Mouse (Mus musculus) NIH3T3 (cell line): ENCODE measurements around the gene Dock2.

Source experiments
- DNase-seq: peaks from one replicate; pipeline ENCODE4 v3.0.0-alpha.2; 2012; ENCODE audit warnings: low read depth

Gene Dock2

DNA sequence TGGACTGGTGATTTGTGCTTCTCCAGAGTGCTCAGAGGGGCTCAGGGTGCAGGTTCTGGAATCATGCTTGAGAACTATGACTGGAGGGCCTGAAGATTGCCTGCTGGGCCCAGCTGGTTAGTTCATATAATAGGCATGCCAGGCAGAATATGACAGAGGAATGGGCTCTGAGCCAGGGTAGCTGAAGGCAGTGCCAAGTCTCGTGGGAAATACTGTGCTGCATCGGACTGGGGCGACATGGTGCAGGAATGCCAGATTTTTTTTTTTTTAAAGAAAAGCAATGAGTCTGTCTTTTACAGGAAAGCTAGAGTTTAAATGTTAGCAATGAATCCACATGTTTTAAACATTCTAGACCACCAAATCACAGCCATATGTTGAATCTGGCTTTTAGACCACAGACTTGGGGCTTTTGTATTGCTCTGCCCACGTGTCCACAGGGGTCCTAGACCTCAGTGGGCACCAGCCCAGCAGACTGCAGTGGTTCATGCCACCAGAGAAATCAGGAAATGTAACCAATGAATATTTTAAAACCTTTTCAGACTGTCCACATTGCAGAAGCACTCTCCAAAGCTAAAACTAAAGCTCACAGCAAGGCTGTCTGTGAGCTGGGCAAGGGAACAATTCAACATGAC lies 435.3 kb downstream of the Dock2 start:
- peak; percentile 3 for DNase-seq

GRCm38 (mm10) chr11:34344310-34344709 lies 439.4 kb downstream of the Dock2 start:
- no peak for DNase-seq

GRCm38 (mm10) chr11:34343742-34344307 lies 439.9 kb downstream of the Dock2 start:
- no peak for DNase-seq

GRCm38 (mm10) chr11:34339693-34340092 lies 444.0 kb downstream of the Dock2 start:
- no peak for DNase-seq

DNA sequence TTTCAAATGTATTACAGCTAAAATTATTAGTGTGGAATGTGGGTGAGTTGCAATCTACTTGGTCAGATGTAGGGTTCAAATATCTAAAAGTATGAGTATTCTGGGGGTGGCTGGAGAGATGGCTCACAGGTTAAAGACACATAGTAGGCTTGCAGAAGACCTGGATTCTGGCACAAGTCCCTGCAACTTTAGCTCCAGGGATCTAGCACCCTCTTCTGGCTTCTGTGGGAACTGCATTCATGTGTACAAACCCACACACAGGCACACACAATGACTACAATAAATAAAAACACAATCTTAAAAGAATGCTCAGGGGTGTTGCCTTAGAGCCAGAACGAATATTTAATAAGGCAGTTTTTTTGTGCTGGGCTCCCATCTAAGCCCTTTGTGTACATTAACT lies 445.8 kb downstream of the Dock2 start:
- no peak for DNase-seq

DNA sequence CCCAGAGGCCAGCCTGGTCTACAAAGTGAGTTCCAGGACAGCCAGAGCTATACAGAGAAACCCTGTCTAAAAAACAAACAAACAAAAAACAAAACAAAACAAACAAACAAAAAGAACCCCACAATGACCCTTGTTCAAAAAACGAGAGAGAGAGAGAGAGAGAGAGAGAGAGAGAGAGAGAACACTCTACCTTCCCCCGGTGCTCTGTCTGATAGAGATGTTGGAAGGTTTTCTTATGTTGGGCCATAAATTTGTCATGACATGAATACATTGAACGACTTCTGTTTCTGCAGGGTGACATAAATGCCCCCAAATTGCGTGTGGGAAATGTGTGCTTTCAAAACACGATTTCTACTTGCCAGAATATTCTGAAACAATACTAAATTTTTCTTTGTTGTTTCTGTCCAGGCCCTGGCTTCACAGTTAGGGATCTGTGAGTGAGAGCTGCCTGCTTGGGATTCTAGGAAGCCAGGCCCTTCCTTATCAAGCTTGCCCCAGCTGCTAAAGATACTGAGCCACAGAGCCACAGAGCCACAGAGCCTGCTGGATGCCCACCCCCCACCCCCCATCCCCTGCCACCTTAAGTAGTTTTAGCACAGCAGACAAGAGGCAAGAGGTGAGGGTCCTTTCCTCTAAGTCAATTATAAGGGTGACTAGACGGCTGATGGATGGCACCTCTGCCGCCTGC lies 451.2 kb downstream of the Dock2 start:
- no peak for DNase-seq

DNA sequence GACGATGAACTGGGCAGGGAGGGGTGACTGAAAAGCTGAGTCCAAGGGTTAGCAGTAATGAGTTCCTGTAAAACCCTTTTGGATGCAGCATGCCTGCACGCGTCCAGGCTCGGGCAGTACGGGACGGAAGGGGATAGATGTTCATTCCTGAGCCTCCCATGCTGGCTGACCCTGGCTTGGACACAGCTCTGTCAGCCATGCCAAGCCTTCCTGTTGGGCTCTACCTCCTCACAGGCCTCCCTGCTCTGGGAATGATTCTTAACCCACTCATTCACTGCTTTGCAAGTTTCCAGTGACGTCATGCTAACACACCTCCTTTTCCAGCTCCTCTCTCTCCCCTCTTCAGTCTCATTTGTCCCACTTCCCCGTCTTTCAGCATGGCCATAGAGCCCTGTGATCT lies 460.0 kb downstream of the Dock2 start:
- no peak for DNase-seq

DNA sequence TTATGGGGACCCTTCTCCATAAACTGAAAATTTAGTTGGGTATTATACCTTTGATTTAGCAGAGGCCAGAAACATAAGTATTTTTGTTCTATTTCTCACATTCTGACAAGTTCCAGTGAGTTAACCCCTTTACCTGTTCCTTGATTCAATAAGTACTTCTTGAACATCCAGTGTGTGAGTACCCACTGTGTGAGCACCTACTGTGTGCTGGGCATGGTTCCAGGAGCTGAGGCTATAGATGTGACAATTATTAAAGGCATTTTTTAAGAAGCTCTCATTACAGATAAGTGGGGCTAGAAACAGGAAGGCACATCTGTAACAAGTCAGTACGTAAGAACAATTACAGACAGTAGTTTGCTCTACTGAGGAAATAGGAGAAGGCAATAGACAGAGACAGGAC lies 464.4 kb downstream of the Dock2 start:
- no peak for DNase-seq

DNA sequence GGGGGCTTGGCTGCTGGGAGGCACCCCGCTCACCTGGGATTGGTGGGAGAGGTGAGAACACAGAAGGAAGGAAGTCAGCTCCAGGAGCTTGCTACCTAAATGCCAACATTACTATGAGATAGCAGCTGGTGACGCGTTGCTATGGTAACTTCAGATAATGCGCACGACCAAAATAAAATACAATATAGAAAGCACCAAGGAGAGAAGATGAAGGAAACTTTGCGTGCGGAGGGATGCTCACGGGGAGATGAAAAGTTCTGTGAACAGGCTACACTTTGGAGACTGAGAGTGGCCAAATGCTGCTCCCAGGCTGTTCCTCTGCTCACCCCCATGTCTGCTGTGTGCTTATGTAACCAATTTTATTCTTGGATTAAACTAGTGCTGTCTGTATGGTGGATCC lies 466.7 kb downstream of the Dock2 start:
- no peak for DNase-seq

- no peak for DNase-seq
Observed at GRCm38 (mm10) chr11:34316176-34316575, 467.5 kb downstream of the Dock2 start.

- DNase-seq = no peak
Observed at GRCm38 (mm10) chr11:34315383-34315782, 468.3 kb downstream of the Dock2 start.

GRCm38 (mm10) chr11:34314534-34315379 lies 468.9 kb downstream of the Dock2 start, which contains the start of gene Fam196b:
Gene Fam196b (plus strand): TSS chr11:34314822.
- peak; percentile 51 for DNase-seq

- DNase-seq = no peak
Observed at GRCm38 (mm10) chr11:34312208-34312607, 471.5 kb downstream of the Dock2 start.

- no peak for DNase-seq
Observed at GRCm38 (mm10) chr11:34311717-34312116, 472.0 kb downstream of the Dock2 start.

DNA sequence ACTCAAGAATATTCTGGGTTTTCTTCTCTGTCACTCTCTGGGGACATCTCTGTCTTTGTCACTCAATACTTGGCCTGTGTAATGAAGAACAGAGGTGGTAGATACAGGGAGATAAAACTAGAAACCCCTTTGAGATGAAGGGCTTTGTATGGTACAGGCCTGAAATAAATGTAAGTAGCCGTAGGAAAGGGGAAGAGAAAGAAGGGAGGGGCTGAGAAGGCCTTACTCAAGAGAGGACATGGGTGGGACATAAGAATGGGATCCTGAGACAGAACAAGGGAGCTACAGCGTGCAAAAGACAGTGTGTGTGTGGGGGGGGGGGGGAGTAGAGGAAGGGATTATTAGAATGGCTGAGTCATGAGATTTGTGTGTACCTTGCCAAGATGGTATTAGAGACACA lies 474.3 kb downstream of the Dock2 start:
- no peak for DNase-seq

- no peak for DNase-seq
Observed at GRCm38 (mm10) chr11:34308731-34309130, 475.0 kb downstream of the Dock2 start.

GRCm38 (mm10) chr11:34306231-34306630 lies 477.5 kb downstream of the Dock2 start:
- no peak for DNase-seq

- no peak for DNase-seq
Observed at GRCm38 (mm10) chr11:34300064-34300463, 483.6 kb downstream of the Dock2 start.

DNA sequence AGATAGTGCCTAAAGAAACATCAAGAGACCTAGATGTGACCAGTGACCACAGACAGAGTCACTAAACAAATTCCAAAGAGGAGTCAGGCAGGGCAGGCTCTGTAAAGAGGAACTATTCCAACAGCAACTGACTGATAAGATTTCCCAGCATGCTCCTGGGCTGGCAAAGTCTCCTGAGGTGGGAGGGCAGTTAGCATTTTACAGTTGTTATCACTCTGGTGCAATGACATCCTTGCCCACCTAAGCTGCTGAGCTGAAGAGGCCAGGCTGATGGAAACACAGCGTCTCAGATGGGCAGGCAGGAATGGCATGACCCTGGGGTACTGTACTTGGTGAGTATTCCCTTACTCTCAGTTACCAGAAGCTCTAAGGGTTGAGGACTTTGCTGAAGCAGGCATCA lies 484.1 kb downstream of the Dock2 start:
- no peak for DNase-seq

GRCm38 (mm10) chr11:34297698-34298378 lies 485.9 kb downstream of the Dock2 start:
- no peak for DNase-seq

DNA sequence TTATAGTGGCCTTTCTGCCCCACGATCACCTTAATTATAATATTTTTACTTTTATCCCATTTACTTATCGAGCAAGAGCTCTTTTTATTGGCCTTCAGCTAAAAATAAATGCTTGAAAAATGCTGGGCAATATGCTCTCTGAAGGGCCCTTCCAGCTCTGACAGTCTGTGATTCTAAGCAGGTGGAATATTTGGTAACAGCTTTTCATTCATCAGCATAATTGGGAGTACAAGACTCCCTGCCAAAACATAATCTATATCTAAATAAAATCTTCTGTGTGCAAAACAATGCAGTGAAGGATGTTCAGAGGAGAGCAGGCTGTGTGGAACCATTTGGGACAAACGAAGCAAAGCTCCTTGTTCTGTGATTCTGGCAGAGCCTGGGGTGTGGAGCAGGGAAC lies 492.4 kb downstream of the Dock2 start:
- DNase-seq = no peak

DNA sequence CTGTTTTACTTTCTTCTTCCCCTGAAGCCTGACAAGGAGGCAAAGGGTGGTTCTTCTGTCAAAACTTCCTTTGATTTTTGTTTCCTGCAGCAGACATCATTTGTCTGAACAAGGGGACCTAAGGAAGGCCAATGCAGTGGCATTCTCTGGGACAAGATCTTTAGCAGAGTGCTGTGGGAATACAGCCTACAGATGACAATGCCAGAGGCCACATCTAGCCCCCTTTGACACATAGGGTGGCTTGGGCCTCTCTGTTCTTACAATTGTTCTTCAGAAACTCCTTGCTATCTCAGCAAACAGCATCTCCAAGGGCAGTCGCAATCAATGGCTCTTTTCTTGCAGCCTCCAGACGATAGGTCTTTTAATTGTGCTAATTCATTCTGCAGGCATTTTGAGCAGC lies 493.0 kb downstream of the Dock2 start:
- DNase-seq = no peak
